Mouse (Mus musculus) ES-Bruce4 (cell line): ENCODE measurements at regions not wholly inside any gene's neighbourhood (a gene's known extent, or its start where the extent isn't known, plus 50 kb on each side); places are given as distances from the start of the nearest gene placed in this dataset.

ENCODE experiments used
- CTCF ChIP-seq: IDR thresholded peaks from one replicate; pipeline ENCODE4 v1.8.1; 2011; ENCODE audit warnings: low read depth, low read length
- POLR2A ChIP-seq: IDR thresholded peaks from one replicate; pipeline ENCODE4 v1.8.1; 2011; ENCODE audit warnings: low read length; ENCODE audit not compliant: insufficient read depth

DNA sequence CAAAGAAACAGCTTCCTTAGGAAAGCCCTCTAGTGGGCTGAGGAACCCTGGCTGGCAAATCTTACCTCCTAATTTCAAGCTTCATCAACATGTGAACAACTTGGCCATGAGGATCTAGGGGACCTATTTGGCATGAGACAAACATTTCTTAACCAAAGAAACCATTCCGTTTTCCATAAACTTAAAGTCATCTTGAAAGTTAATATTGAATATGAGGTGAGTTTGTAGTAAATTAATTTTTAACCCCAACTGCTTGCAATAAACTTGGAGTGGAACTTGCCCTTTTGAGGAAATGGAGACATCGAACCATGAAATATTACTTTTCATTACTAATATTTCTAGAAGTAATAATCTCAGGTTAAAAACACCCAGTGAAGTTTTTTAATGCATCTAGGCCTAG is 229.7 kb downstream of the Cdh26 start:
- TF ChIP-seq POLR2A (no peak), CTCF (no peak)
